Mouse (Mus musculus) heart, embryonic 15.5 days (tissue): ENCODE data around the gene Gm853. TPM values are rescaled to one million over a fixed set of nuclear protein-coding genes. Genes with fewer than 3 reads are reported as not detected.

Source experiments
- ATAC-seq: fragments of 200-750 bp; cut with Nextera tagmentation; replicated peaks from 2 replicates; pipeline ENCODE4 v1.8.0; 2017; ENCODE audit warnings: low read depth, moderate TSS enrichment; ENCODE audit not compliant: insufficient number of reproducible peaks, insufficient read depth, low FRiP score
- H3K27ac ChIP-seq: fragments of 300-500 bp; sonication (generic); 2 replicates; pipeline ENCODE4 v1.5.1; 2015; ENCODE audit warnings: mild to moderate bottlenecking, inconsistent platforms
- H3K27me3 ChIP-seq: fragments of 300-500 bp; sonication (generic); 2 replicates; pipeline ENCODE4 v1.6.1; 2015; ENCODE audit warnings: inconsistent platforms
- H3K36me3 ChIP-seq: fragments of 300-500 bp; sonication (generic); 2 replicates; pipeline ENCODE4 v1.6.1; 2015; ENCODE audit warnings: mild to moderate bottlenecking, inconsistent platforms
- H3K4me1 ChIP-seq: fragments of 300-500 bp; sonication (generic); replicated peaks from 2 replicates; pipeline ENCODE4 v1.6.1; 2015; ENCODE audit warnings: inconsistent platforms
- H3K4me2 ChIP-seq: fragments of 300-500 bp; sonication (generic); 2 replicates; pipeline ENCODE4 v1.6.1; 2015; ENCODE audit warnings: inconsistent platforms, mild to moderate bottlenecking, moderate library complexity
- H3K4me3 ChIP-seq: fragments of 300-500 bp; sonication (generic); 2 replicates; pipeline ENCODE4 v1.5.1; 2015; ENCODE audit warnings: mild to moderate bottlenecking, inconsistent platforms
- H3K9ac ChIP-seq: fragments of 300-500 bp; sonication (generic); 2 replicates; pipeline ENCODE4 v1.6.1; 2015; ENCODE audit warnings: mild to moderate bottlenecking, inconsistent platforms
- H3K9me3 ChIP-seq: fragments of 300-500 bp; sonication (generic); replicated peaks from 2 replicates; pipeline ENCODE4 v1.6.1; 2016; ENCODE audit warnings: inconsistent platforms
- WGBS: fragments of 180-500 bp; shearing (Covaris S2); methylation state at CpG from one replicate; pipeline ENCODE4 v1.1.7; 2015; ENCODE audit warnings: mixed read lengths; 5-methylcytosine and 5-hydroxymethylcytosine counted together
- polyA plus RNA-seq: library from polyadenylated mRNA; unstranded; fragments of >200 nt; fragmentation: Nextera tagmentation; extraction: Ambion mirVana; gene quantifications from 2 replicates; pipeline ENCODE4 v1.2.1, GENCODE M21; 2015

The Gm853 gene
- polyA plus RNA-seq, 1 experiment from 2014 or later = not detected

GRCm38 (mm10) chr4:130173911-130174311 is 48.3 kb downstream of the Gm853 start:
- WGBS = 54% methylated on average over 19 of the region's 19 CpGs
- Histone ChIP-seq H3K4me1 (peaks cover 85% of the 10 kb centered on the region), H3K27ac (peak overlapping the region; percentile 51), H3K4me3 (peak overlapping the region; percentile 49), H3K9me3 (no peaks in the 10 kb centered on the region), H3K36me3 (no peaks in the 10 kb centered on the region), H3K9ac (peak overlapping the region; percentile 50; the same call in 1 of the 2 replicates), H3K27me3 (no peaks in the 10 kb centered on the region), H3K4me2 (peak overlapping the region; percentile 76)
- no peak for ATAC-seq

GRCm38 (mm10) chr4:130173060-130173822 is 49.0 kb downstream of the Gm853 start:
- ATAC-seq = no peak
- H3K4me3 ChIP-seq = peak overlapping the region; percentile 49; the same call in 1 of the 2 replicates
- H3K9me3 ChIP-seq = no peaks in the 10 kb centered on the region
- H3K9ac ChIP-seq = no peak overlapping the region
- WGBS = 63% methylated on average over 11 of the region's 11 CpGs
- peak overlapping the region; percentile 89 for H3K27ac ChIP-seq
- H3K4me2 ChIP-seq = peak overlapping the region; percentile 76
- peaks cover 92% of the 10 kb centered on the region for H3K4me1 ChIP-seq
- H3K27me3 ChIP-seq = no peaks in the 10 kb centered on the region
- no peaks in the 10 kb centered on the region for H3K36me3 ChIP-seq

- Histone ChIP-seq H3K4me1 (peaks cover 95% of the 10 kb centered on the region), H3K4me2 (peak overlapping the region; percentile 76), H3K27me3 (no peaks in the 10 kb centered on the region), H3K36me3 (no peaks in the 10 kb centered on the region), H3K27ac (peak overlapping the region; percentile 89), H3K4me3 (peak overlapping the region; percentile 49), H3K9me3 (no peaks in the 10 kb centered on the region), H3K9ac (peak overlapping the region; percentile 45; the same call in 1 of the 2 replicates)
- peak; percentile 28 for ATAC-seq
- WGBS = 17% methylated on average over 8 of the region's 11 CpGs
Measured at GRCm38 (mm10) chr4:130171951-130172765, 50.0 kb downstream of the Gm853 start.

GRCm38 (mm10) chr4:130170362-130170761 is 51.8 kb downstream of the Gm853 start:
- peaks cover 95% of the 10 kb centered on the region for H3K4me1 ChIP-seq
- no peaks in the 10 kb centered on the region for H3K36me3 ChIP-seq
- no peak overlapping the region for H3K4me3 ChIP-seq
- H3K9me3 ChIP-seq = no peaks in the 10 kb centered on the region
- no peaks in the 10 kb centered on the region for H3K27me3 ChIP-seq
- no peak overlapping the region for H3K4me2 ChIP-seq
- H3K9ac ChIP-seq = no peak overlapping the region
- H3K27ac ChIP-seq = peak overlapping the region; percentile 60
- 51% methylated on average over 4 of the region's 4 CpGs for WGBS
- ATAC-seq = no peak

GRCm38 (mm10) chr4:130169411-130169971 is 52.7 kb downstream of the Gm853 start:
- H3K27me3 ChIP-seq = no peaks in the 10 kb centered on the region
- no peaks in the 10 kb centered on the region for H3K9me3 ChIP-seq
- no peak overlapping the region for H3K9ac ChIP-seq
- ATAC-seq = no peak
- peaks cover 87% of the 10 kb centered on the region for H3K4me1 ChIP-seq
- WGBS = 85% methylated on average over 16 of the region's 16 CpGs
- no peaks in the 10 kb centered on the region for H3K36me3 ChIP-seq
- peak overlapping the region; percentile 85 for H3K27ac ChIP-seq
- H3K4me3 ChIP-seq = no peak overlapping the region
- H3K4me2 ChIP-seq = no peak overlapping the region

GRCm38 (mm10) chr4:130168280-130169183 is 53.7 kb downstream of the Gm853 start:
- Histone ChIP-seq H3K27me3 (no peaks in the 10 kb centered on the region), H3K27ac (peak overlapping the region; percentile 85), H3K9me3 (no peaks in the 10 kb centered on the region), H3K4me1 (peaks cover 86% of the 10 kb centered on the region), H3K4me3 (peak overlapping the region; percentile 25), H3K4me2 (peak overlapping the region; percentile 61), H3K36me3 (no peaks in the 10 kb centered on the region), H3K9ac (no peak overlapping the region)
- ATAC-seq = peak; percentile 79
- WGBS = 32% methylated on average over 16 of the region's 16 CpGs

- Histone ChIP-seq H3K4me3 (peak overlapping the region; percentile 25), H3K4me1 (peaks cover 86% of the 10 kb centered on the region), H3K27ac (peak overlapping the region; percentile 85), H3K4me2 (peak overlapping the region; percentile 61), H3K9ac (no peak overlapping the region), H3K9me3 (no peaks in the 10 kb centered on the region), H3K27me3 (no peaks in the 10 kb centered on the region), H3K36me3 (no peaks in the 10 kb centered on the region)
- no peak for ATAC-seq
- 35% methylated on average over 9 of the region's 9 CpGs for WGBS
Measured at GRCm38 (mm10) chr4:130167814-130168213, 54.4 kb downstream of the Gm853 start.

GRCm38 (mm10) chr4:130167321-130167720 is 54.9 kb downstream of the Gm853 start:
- no peak overlapping the region for H3K9ac ChIP-seq
- no peak overlapping the region for H3K4me3 ChIP-seq
- H3K9me3 ChIP-seq = no peaks in the 10 kb centered on the region
- H3K27me3 ChIP-seq = no peaks in the 10 kb centered on the region
- peak overlapping the region; percentile 85 for H3K27ac ChIP-seq
- no peaks in the 10 kb centered on the region for H3K36me3 ChIP-seq
- no peak for ATAC-seq
- H3K4me2 ChIP-seq = peak overlapping the region; percentile 61
- 57% methylated on average over 22 of the region's 22 CpGs for WGBS
- peaks cover 86% of the 10 kb centered on the region for H3K4me1 ChIP-seq

GRCm38 (mm10) chr4:130166592-130166991 is 55.6 kb downstream of the Gm853 start:
- Histone ChIP-seq H3K4me2 (no peak overlapping the region), H3K36me3 (no peaks in the 10 kb centered on the region), H3K4me3 (no peak overlapping the region), H3K27me3 (no peaks in the 10 kb centered on the region), H3K9me3 (no peaks in the 10 kb centered on the region), H3K27ac (peak overlapping the region; percentile 55), H3K4me1 (peaks cover 82% of the 10 kb centered on the region), H3K9ac (no peak overlapping the region)
- WGBS = 73% methylated on average over 8 of the region's 8 CpGs
- ATAC-seq = no peak

- Histone ChIP-seq H3K4me2 (no peak overlapping the region), H3K9ac (no peak overlapping the region), H3K27me3 (no peaks in the 10 kb centered on the region), H3K4me3 (no peak overlapping the region), H3K27ac (peak overlapping the region; percentile 55), H3K9me3 (no peaks in the 10 kb centered on the region), H3K4me1 (peaks cover 81% of the 10 kb centered on the region), H3K36me3 (no peaks in the 10 kb centered on the region)
- ATAC-seq = no peak
- 77% methylated on average over 18 of the region's 18 CpGs for WGBS
Measured at GRCm38 (mm10) chr4:130166061-130166460, 56.1 kb downstream of the Gm853 start.
